Mouse (Mus musculus): Measurements from ENCODE around the gene Hs6st1. TPM values are rescaled to one million over a fixed set of nuclear protein-coding genes. Genes with fewer than 3 reads are reported as not detected.

Hs6st1 gene
- total RNA-seq, 1 experiment = 46.3 TPM

DNA sequence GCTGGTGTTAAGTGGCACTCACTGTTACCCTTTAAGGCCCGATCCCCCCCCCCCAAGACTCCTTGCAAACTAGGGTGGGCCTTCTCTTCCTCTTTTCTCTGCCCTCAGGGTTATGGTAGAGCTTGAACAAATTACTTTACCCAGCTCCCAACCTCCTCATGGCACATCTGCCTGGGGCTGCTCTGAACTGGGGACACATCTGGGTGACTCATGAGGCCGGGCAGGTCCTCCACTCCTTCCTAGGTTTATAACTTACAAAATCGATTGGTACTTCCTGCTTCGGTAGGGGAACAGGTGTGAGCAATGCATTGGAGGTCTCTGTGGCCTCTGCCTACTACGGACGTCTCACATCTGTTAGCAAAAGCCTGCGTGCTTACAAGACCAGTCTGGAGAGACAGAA lies 3.0 kb downstream of the Hs6st1 start:
- no peak for DNase-seq (ENCODE audit: low read depth, low spot score)
- in situ Hi-C loops (cut with MboI; ENCODE audit: low sequenced_read_pairs in 2 of 2, unreplicated experiment in 2 of 2) = no loop called here
- peaks cover 6 to 45% of the 10 kb centered on the region in 2 experiments for H3K4me1 ChIP-seq (ENCODE audit: control insufficient read depth in 2 of 2, insufficient read depth in 2 of 2, low read length in 2 of 2, poor library complexity in 1 of 2)
- peak overlapping the region; percentile 14 to 98; a peak in 3 of 4 replicates for H3K4me3 ChIP-seq (ENCODE audit: insufficient read depth in 1 of 2, low read depth in 1 of 2, low read length in 2 of 2, poor library complexity in 1 of 2, severe bottlenecking in 1 of 2)
- H3K9me3 ChIP-seq (ENCODE audit: control insufficient read depth, insufficient read depth, low read depth, low read length) = no peaks in the 10 kb centered on the region
- no peak overlapping the region for H3K9ac ChIP-seq (ENCODE audit: insufficient read depth, low read depth, low read length, poor library complexity, severe bottlenecking)
- TF ChIP-seq HCFC1 (IDR thresholded peaks at IDR 0.05; ENCODE audit: borderline replicate concordance, insufficient read depth, low read length) = no peak
- no peak for TF ChIP-seq ZC3H11A (IDR thresholded peaks at IDR 0.05; ENCODE audit: borderline replicate concordance, low read depth, low read length)
- TF ChIP-seq CHD2 (IDR thresholded peaks at IDR 0.05; ENCODE audit: low read depth, low read length) = no peak
- no peak for TF ChIP-seq MAFK (IDR thresholded peaks at IDR 0.05; ENCODE audit: insufficient read depth, low read depth, low read length)
- H3K27ac ChIP-seq (ENCODE audit: insufficient read depth, low read depth, low read length, poor library complexity, severe bottlenecking) = no peak overlapping the region
- H3K36me3 ChIP-seq (ENCODE audit: control insufficient read depth, insufficient read depth, low read length, poor library complexity, severe bottlenecking) = peaks cover 49% of the 10 kb centered on the region

DNA sequence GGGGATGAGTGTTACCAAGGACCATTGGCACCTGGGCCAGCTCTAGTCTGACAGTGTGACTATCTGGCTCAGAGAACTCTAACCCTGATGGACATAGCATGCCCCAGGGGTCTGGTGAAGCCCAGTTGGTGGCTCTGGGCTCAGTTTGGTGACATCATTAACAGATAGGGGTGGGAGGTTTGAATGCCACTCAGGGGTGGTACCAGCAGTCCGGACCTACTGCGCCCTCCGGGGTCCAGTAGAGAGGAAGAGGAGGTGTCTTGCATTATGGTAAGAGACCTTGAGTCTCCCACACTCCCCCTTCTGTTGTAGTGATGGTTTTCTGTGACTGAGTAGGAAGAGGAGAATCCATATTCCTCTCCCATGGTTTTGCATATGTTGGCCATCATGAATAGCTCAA lies 3.4 kb downstream of the Hs6st1 start:
- no peak overlapping the region for H3K9ac ChIP-seq (ENCODE audit: insufficient read depth, low read depth, low read length, poor library complexity, severe bottlenecking)
- no peak overlapping the region for H3K27ac ChIP-seq (ENCODE audit: insufficient read depth, low read depth, low read length, poor library complexity, severe bottlenecking)
- H3K4me3 ChIP-seq (ENCODE audit: insufficient read depth in 1 of 2, low read depth in 1 of 2, low read length in 2 of 2, poor library complexity in 1 of 2, severe bottlenecking in 1 of 2) = peak overlapping the region; percentile 14 to 98; a peak in 3 of 4 replicates
- TF ChIP-seq ZNF384 (IDR thresholded peaks at IDR 0.05; ENCODE audit: low read depth, low read length) (no peak), CHD2 (IDR thresholded peaks at IDR 0.05; ENCODE audit: low read depth, low read length) (no peak), ZC3H11A (IDR thresholded peaks at IDR 0.05; ENCODE audit: borderline replicate concordance, low read depth, low read length) (no peak), MAFK (IDR thresholded peaks at IDR 0.05; ENCODE audit: insufficient read depth, low read depth, low read length) (no peak), HCFC1 (IDR thresholded peaks at IDR 0.05; ENCODE audit: borderline replicate concordance, insufficient read depth, low read length) (no peak)
- no peaks in the 10 kb centered on the region for H3K9me3 ChIP-seq (ENCODE audit: control insufficient read depth, insufficient read depth, low read depth, low read length)
- peaks cover 6 to 45% of the 10 kb centered on the region in 2 experiments for H3K4me1 ChIP-seq (ENCODE audit: control insufficient read depth in 2 of 2, insufficient read depth in 2 of 2, low read length in 2 of 2, poor library complexity in 1 of 2)
- in situ Hi-C loops (cut with MboI; ENCODE audit: low sequenced_read_pairs in 2 of 2, unreplicated experiment in 2 of 2) = no loop called here
- no peak for DNase-seq (ENCODE audit: low read depth, low spot score)
- H3K36me3 ChIP-seq (ENCODE audit: control insufficient read depth, insufficient read depth, low read length, poor library complexity, severe bottlenecking) = peaks cover 52% of the 10 kb centered on the region

DNA sequence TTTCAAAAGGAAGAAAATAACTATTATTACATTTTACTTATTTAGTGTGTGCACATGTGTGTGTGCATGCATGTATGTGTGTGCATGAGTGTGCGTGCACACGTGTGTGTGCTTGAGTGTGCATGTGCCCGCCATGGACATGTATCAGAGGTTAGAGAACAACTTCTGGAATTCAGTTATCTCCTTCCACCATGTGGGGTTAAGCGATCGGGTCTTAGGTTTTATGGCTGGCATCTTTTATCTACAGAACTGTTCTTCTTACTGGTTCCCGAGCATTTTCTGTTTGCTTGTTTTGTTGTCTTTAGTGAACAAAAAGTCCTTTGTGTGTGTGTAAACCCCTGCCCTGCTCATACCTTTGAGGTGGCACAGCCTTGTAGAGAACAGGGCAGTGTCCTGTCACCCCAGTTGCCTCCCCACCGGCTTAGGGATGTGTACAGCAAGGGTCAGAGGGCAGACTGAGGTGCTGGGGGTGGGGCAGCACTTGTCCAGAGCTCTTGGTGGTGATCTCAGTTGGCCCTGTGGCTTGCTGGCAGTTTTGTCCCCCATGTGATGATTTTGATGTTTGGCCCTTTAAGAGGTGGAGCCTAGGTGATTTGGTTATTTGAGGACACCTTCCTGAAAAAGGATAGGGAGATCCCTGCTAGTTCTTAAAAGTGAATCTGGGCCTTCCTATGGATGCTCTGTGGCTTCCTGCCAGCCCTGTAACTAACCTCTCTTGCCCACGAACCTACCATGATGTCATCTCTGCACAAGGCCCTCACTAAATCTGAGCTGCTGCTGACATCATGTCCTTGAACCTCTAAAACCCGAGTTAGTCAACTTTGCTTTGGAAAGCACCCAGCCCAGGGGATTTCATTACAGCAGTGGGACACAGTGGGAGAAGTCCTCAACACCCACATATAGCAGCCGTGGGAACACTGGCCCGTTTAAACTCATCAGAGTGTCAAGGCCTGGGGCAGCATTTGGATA lies 4.7 kb downstream of the Hs6st1 start:
- TF ChIP-seq HCFC1 (IDR thresholded peaks at IDR 0.05; ENCODE audit: borderline replicate concordance, insufficient read depth, low read length) (no peak), ZC3H11A (IDR thresholded peaks at IDR 0.05; ENCODE audit: borderline replicate concordance, low read depth, low read length) (no peak), ZNF384 (IDR thresholded peaks at IDR 0.05; ENCODE audit: low read depth, low read length) (no peak), CHD2 (IDR thresholded peaks at IDR 0.05; ENCODE audit: low read depth, low read length) (no peak), MAFK (IDR thresholded peaks at IDR 0.05; ENCODE audit: insufficient read depth, low read depth, low read length) (no peak)
- in situ Hi-C loops (cut with MboI; ENCODE audit: low sequenced_read_pairs in 2 of 2, unreplicated experiment in 2 of 2) = no loop called here
- DNase-seq (ENCODE audit: low read depth, low spot score) = no peak
- H3K9me3 ChIP-seq (ENCODE audit: control insufficient read depth, insufficient read depth, low read depth, low read length) = no peaks in the 10 kb centered on the region
- no peak overlapping the region for H3K9ac ChIP-seq (ENCODE audit: insufficient read depth, low read depth, low read length, poor library complexity, severe bottlenecking)
- peaks cover 6 to 47% of the 10 kb centered on the region in 2 experiments for H3K4me1 ChIP-seq (ENCODE audit: control insufficient read depth in 2 of 2, insufficient read depth in 2 of 2, low read length in 2 of 2, poor library complexity in 1 of 2)
- H3K4me3 ChIP-seq (ENCODE audit: insufficient read depth in 1 of 2, low read depth in 1 of 2, low read length in 2 of 2, poor library complexity in 1 of 2, severe bottlenecking in 1 of 2) = peak overlapping the region in 1 of 2 experiments; percentile 31; a peak in 2 of 4 replicates
- H3K27ac ChIP-seq (ENCODE audit: insufficient read depth, low read depth, low read length, poor library complexity, severe bottlenecking) = no peak overlapping the region
- peaks cover 59% of the 10 kb centered on the region for H3K36me3 ChIP-seq (ENCODE audit: control insufficient read depth, insufficient read depth, low read length, poor library complexity, severe bottlenecking)

DNA sequence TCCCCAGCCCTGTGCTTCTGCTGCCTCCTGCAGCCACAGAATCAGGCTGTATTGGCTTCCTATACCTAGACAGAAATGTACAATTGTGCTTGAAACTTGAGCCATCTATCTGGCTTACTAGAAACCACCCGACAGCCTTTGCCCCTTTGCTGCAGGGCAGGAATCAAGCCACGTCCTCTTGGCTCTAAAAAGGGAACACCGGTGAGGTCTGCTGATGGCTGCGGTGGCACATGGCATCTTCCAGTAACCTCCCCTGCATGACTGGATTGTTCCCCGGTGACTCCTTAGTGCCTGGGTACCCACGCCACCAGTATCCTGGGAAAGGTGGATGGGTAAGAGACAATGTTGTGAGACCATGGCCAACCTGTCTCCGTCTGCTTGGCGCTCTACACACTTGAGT lies 5.4 kb downstream of the Hs6st1 start:
- Histone ChIP-seq H3K27ac (ENCODE audit: insufficient read depth, low read depth, low read length, poor library complexity, severe bottlenecking) (no peak overlapping the region), H3K9ac (ENCODE audit: insufficient read depth, low read depth, low read length, poor library complexity, severe bottlenecking) (peak overlapping the region; percentile 10), H3K4me1 (ENCODE audit: control insufficient read depth in 2 of 2, insufficient read depth in 2 of 2, low read length in 2 of 2, poor library complexity in 1 of 2) (peaks cover 6 to 52% of the 10 kb centered on the region in 2 experiments), H3K4me3 (ENCODE audit: insufficient read depth in 1 of 2, low read depth in 1 of 2, low read length in 2 of 2, poor library complexity in 1 of 2, severe bottlenecking in 1 of 2) (peak overlapping the region in 1 of 2 experiments; percentile 31; a peak in 1 of 4 replicates), H3K9me3 (ENCODE audit: control insufficient read depth, insufficient read depth, low read depth, low read length) (no peaks in the 10 kb centered on the region), H3K36me3 (ENCODE audit: control insufficient read depth, insufficient read depth, low read length, poor library complexity, severe bottlenecking) (peaks cover 66% of the 10 kb centered on the region)
- in situ Hi-C loops (cut with MboI; ENCODE audit: low sequenced_read_pairs in 2 of 2, unreplicated experiment in 2 of 2) = no loop called here
- TF ChIP-seq ZNF384 (IDR thresholded peaks at IDR 0.05; ENCODE audit: low read depth, low read length) = no peak
- DNase-seq (ENCODE audit: low read depth, low spot score) = no peak

Data from ES-E14 (cell line).